Comparison of ENCODE assay signal across 9 mouse cellular contexts in the genomic region with DNA sequence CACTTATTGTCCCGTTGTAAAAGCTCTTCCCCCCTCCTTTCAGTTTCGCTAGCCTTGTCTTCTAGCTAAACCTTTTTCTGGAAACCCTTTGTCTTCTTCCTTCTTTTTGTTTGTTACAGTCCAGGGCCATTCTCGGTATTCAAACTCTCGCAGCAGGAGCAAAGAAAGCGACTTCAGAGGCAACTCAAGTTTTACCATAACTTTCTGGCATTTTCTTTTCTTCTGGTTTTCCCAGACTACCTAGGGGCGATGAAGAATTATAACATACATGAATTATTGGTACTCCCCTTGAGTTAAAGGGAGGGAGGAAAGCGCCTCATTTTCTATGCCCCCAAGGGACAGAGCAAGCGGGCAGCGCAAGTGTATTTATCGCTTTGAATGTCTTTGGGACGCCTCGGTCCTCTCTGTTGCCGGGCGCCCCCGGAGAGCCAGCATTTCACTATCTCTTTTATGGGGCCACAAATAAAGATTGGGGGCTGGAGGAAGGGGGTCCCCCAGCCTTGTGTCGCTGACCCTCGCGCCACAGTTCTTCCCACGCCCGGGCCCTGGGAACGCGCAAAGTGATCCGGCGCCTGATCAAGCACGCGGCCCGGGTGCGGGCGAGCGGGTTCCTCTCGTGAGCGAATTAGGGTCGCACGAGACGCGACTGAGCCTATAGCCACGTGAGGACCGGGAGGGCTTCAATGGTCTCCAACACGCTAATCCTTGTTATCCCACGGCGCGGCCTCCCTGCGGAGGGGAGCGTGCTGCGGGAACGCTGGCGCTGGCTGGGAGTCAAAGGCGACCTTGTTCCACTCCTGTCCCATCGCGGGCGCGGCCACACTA. TPM values are rescaled to one million over a fixed set of nuclear protein-coding genes. Genes with fewer than 3 reads are reported as not detected.
DNase-seq lines count a peak whose midpoint lies in the region; ATAC-seq and TF ChIP-seq lines count a peak whose summit lies in the region.
"Had no signal": no experiment of that assay in that cellular context is flagged by ENCODE, and none has a peak within 500 bp of the region (broad histone marks: within the 10 kb centered on the region; RNA-seq: fewer than 3 reads in every experiment).

No protein-coding gene starts in this region.

- WGBS in kidney, embryonic 14.5 days: 1% methylated on average over 52 of the region's 52 CpGs
- under 1% methylated on average over 52 of the region's 52 CpGs for whole genome bisulfite sequencing in hindbrain, embryonic 12.5 days
- under 1% methylated on average over 52 of the region's 52 CpGs for WGBS in midbrain, embryonic 16.5 days

- peak overlapping the region; percentile 30 for H3K4me2 ChIP-seq in kidney, embryonic 14.5 days (replicated peaks; ENCODE audit: low read depth, low read length)
- H3K4me2 ChIP-seq in hindbrain, embryonic 12.5 days (replicated peaks): peak overlapping the region; percentile 61
- H3K4me2 ChIP-seq in midbrain, embryonic 16.5 days (ENCODE audit: low read length): peak overlapping the region; percentile 61

- ATAC-seq in kidney, embryonic 14.5 days (ENCODE audit: low FRiP score, low TSS enrichment): no peak
- ATAC-seq in hindbrain, embryonic 12.5 days (ENCODE audit: low FRiP score): peak; percentile 15; the same call in 1 of the 2 replicates
- no peak for ATAC-seq in midbrain, embryonic 16.5 days

- no peak overlapping the region for H3K27ac ChIP-seq in kidney, embryonic 14.5 days (ENCODE audit: low read depth, low read length)
- H3K27ac ChIP-seq in hindbrain, embryonic 12.5 days: peak overlapping the region; percentile 60
- H3K27ac ChIP-seq in midbrain, embryonic 16.5 days (ENCODE audit: low read length): no peak overlapping the region

- peaks cover 98% of the 10 kb centered on the region for H3K27me3 ChIP-seq in kidney, embryonic 14.5 days (ENCODE audit: control insufficient read depth, insufficient read depth, low read length)
- H3K27me3 ChIP-seq in hindbrain, embryonic 12.5 days: peaks cover 96% of the 10 kb centered on the region
- peaks cover 58% of the 10 kb centered on the region for H3K27me3 ChIP-seq in midbrain, embryonic 16.5 days (ENCODE audit: control insufficient read depth, insufficient read depth, low read depth, low read length)

- TF ChIP-seq CTCF in brain, embryonic 14.5 days (IDR thresholded peaks at IDR 0.05; ENCODE audit: borderline replicate concordance, extremely low read depth, insufficient read depth, insufficient read length): no peak

- no peak for DNase-seq in kidney, adult 11 months
- DNase-seq in brain, embryonic 14.5 days (ENCODE audit: low read depth): peak; percentile 66
- no peak for DNase-seq in thymus, postnatal 25 days
- DNase-seq in layer of hippocampus, adult 11-12 months (ENCODE audit: low spot score): no peak
- DNase-seq in layer of hippocampus, adult 18-20 months (ENCODE audit: low spot score in 2 of 2): no peak
- DNase-seq: layer of hippocampus, adult 9-11 months had no signal

- H3K9ac ChIP-seq in kidney, embryonic 14.5 days (ENCODE audit: low read depth, low read length): no peak overlapping the region
- H3K9ac ChIP-seq in hindbrain, embryonic 12.5 days: peak overlapping the region; percentile 56
- H3K9ac ChIP-seq in midbrain, embryonic 16.5 days (ENCODE audit: low read depth, low read length): 0 out of 2 replicates have a peak overlapping the region, but pooled peaks have one; percentile 27

- 0 out of 2 replicates have a peak, but pooled peaks have one; percentile 6 for TF ChIP-seq POLR2A in brain, embryonic 14.5 days (IDR thresholded peaks at IDR 0.05; ENCODE audit: borderline replicate concordance, extremely low read depth, insufficient read depth, insufficient read length, poor library complexity, severe bottlenecking)

- peaks cover 6% of the 10 kb centered on the region; the same call in 1 of the 2 replicates for H3K4me1 ChIP-seq in kidney, embryonic 14.5 days (ENCODE audit: control insufficient read depth, insufficient read depth, low read length)
- peaks cover 44% of the 10 kb centered on the region for H3K4me1 ChIP-seq in hindbrain, embryonic 12.5 days
- peaks cover 10% of the 10 kb centered on the region for H3K4me1 ChIP-seq in midbrain, embryonic 16.5 days (ENCODE audit: control insufficient read depth, insufficient read depth, low read length)

- H3K9me3 ChIP-seq in kidney, embryonic 14.5 days (ENCODE audit: control insufficient read depth, low read length): no peaks in the 10 kb centered on the region
- H3K9me3 ChIP-seq in hindbrain, embryonic 12.5 days (replicated peaks): no peaks in the 10 kb centered on the region
- H3K9me3 ChIP-seq in midbrain, embryonic 16.5 days (replicated peaks; ENCODE audit: control insufficient read depth, low read length, poor library complexity, severe bottlenecking): no peaks in the 10 kb centered on the region

- no peaks in the 10 kb centered on the region for H3K36me3 ChIP-seq in kidney, embryonic 14.5 days (ENCODE audit: control insufficient read depth, insufficient read depth, low read length)
- H3K36me3 ChIP-seq in hindbrain, embryonic 12.5 days: no peaks in the 10 kb centered on the region
- no peaks in the 10 kb centered on the region for H3K36me3 ChIP-seq in midbrain, embryonic 16.5 days (ENCODE audit: control insufficient read depth, insufficient read depth, low read length)

- H3K4me3 ChIP-seq in kidney, embryonic 14.5 days (ENCODE audit: low read length): peak overlapping the region; percentile 19
- H3K4me3 ChIP-seq in hindbrain, embryonic 12.5 days: peak overlapping the region; percentile 32
- peak overlapping the region; percentile 32 for H3K4me3 ChIP-seq in midbrain, embryonic 16.5 days (ENCODE audit: low read depth, low read length)

RNA-seq across cellular contexts. Expression of a gene that starts 6.4 kb away (rescaled TPM):
- not detected in 2 replicates for polyA plus RNA-seq in kidney, embryonic 14.5 days (2014; fragmentation: Nextera tagmentation; extraction: Ambion mirVana)
- polyA plus RNA-seq in brain, embryonic 14.5 days (2012; rRNA removed): 10.1 and 17.1 TPM in 2 replicates
- polyA plus RNA-seq in hindbrain, embryonic 12.5 days (2016; fragmentation: Nextera tagmentation; extraction: Ambion mirVana): 18.2 and 21.7 TPM in 2 replicates
- polyA plus RNA-seq in midbrain, embryonic 16.5 days (2015; fragmentation: Nextera tagmentation; extraction: Ambion mirVana): 2.3 and 3.2 TPM in 2 replicates
- total RNA-seq in layer of hippocampus, adult 18-20 months (2021): under 1 TPM; 0.17 to 0.58 TPM

RNA-seq across cellular contexts. Expression of a gene that starts 37.9 kb away (rescaled TPM):
- polyA plus RNA-seq in kidney, embryonic 14.5 days (2014; fragmentation: Nextera tagmentation; extraction: Ambion mirVana): 19.2 and 20.8 TPM in 2 replicates
- polyA plus RNA-seq in brain, embryonic 14.5 days (2012; rRNA removed): 30.1 and 35.9 TPM in 2 replicates
- 72.3 and 90.1 TPM in 2 replicates for polyA plus RNA-seq in hindbrain, embryonic 12.5 days (2016; fragmentation: Nextera tagmentation; extraction: Ambion mirVana)
- 12.3 and 21.0 TPM in 2 replicates for polyA plus RNA-seq in midbrain, embryonic 16.5 days (2015; fragmentation: Nextera tagmentation; extraction: Ambion mirVana)
- 100 to 1,000 TPM; 144 to 150 TPM for total RNA-seq in layer of hippocampus, adult 18-20 months (2021)
